Mouse (Mus musculus) MEL (cell line): Measurements from ENCODE around the gene Zfp422. TPM values are rescaled to one million over a fixed set of nuclear protein-coding genes. Genes with fewer than 3 reads are reported as not detected.

Experiments
- DNase-seq: peaks from one replicate; pipeline ENCODE4 v3.0.0; 2011; ENCODE audit warnings: low read depth, low spot score
- H3K27ac ChIP-seq: 2 replicates; pipeline ENCODE4 v1.5.1; 2012; ENCODE audit warnings: low read depth, mild to moderate bottlenecking, control low read depth, low read length, moderate library complexity; ENCODE audit not compliant: control insufficient read depth
- H3K27me3 ChIP-seq, 2 experiments: fragments of 150-350 bp in 1 of 2; sonication (generic) in 1 of 2; 2 replicates each; pipeline ENCODE4 v1.6.1; 2012; ENCODE audit warnings: low read length in 2 of 2, mild to moderate bottlenecking in 2 of 2, improper control_type of control experiment in 1 of 2, moderate library complexity in 1 of 2; ENCODE audit not compliant: insufficient read depth in 2 of 2, control insufficient read depth in 1 of 2
- H3K36me3 ChIP-seq, 2 experiments: 2 replicates each; pipeline ENCODE4 v1.6.1; 2012 to 2014; ENCODE audit warnings: low read length in 2 of 2, improper control_type of control experiment in 1 of 2, inconsistent platforms in 1 of 2, mild to moderate bottlenecking in 1 of 2; ENCODE audit not compliant: insufficient read depth in 2 of 2, control insufficient read depth in 1 of 2
- H3K4me1 ChIP-seq, 2 experiments: fragments of 150-350 bp in 1 of 2; sonication (generic) in 1 of 2; 2 replicates each; pipeline ENCODE4 v1.6.1; 2012; ENCODE audit warnings: low read length in 2 of 2, improper control_type of control experiment in 1 of 2, mild to moderate bottlenecking in 1 of 2; ENCODE audit not compliant: insufficient read depth in 2 of 2, control insufficient read depth in 1 of 2
- H3K4me3 ChIP-seq, 2 experiments: fragments of 150-350 bp in 1 of 2; sonication (generic) in 1 of 2; 2 replicates each; pipeline ENCODE4 v1.5.1; 2012; ENCODE audit warnings: low read depth in 2 of 2, low read length in 2 of 2, mild to moderate bottlenecking in 2 of 2, moderate library complexity in 2 of 2, control low read depth in 1 of 2, improper control_type of control experiment in 1 of 2; ENCODE audit not compliant: control insufficient read depth in 1 of 2, insufficient read depth in 1 of 2
- H3K79me2 ChIP-seq: 2 replicates; pipeline ENCODE4 v1.6.1; 2012; ENCODE audit warnings: mild to moderate bottlenecking, low read length, moderate library complexity; ENCODE audit not compliant: control insufficient read depth, poor library complexity, insufficient read depth
- H3K9ac ChIP-seq: 2 replicates; pipeline ENCODE4 v1.6.1; 2012; ENCODE audit warnings: low read depth, mild to moderate bottlenecking, control low read depth, low read length, moderate library complexity; ENCODE audit not compliant: control insufficient read depth, poor library complexity, severe bottlenecking
- H3K9me3 ChIP-seq: fragments of 150-350 bp; sonication (generic); replicated peaks from 2 replicates; pipeline ENCODE4 v1.6.1; 2012; ENCODE audit warnings: mild to moderate bottlenecking, low read length, improper control_type of control experiment, moderate library complexity; ENCODE audit not compliant: insufficient read depth
- BHLHE40 ChIP-seq: IDR thresholded peaks from 2 replicates; pipeline ENCODE4 v1.6.1; 2012; ENCODE audit warnings: low read depth, mild to moderate bottlenecking, inconsistent platforms, low read length, improper control_type of control experiment, borderline replicate concordance
- EP300 ChIP-seq, 2 experiments: IDR thresholded peaks; 2 replicates each; pipeline ENCODE4 v1.6.1; 2011; ENCODE audit warnings: improper control_type of control experiment in 2 of 2, low read length in 2 of 2, low read depth in 1 of 2, mild to moderate bottlenecking in 1 of 2
- GATA1 ChIP-seq: IDR thresholded peaks from 2 replicates; pipeline ENCODE4 v1.6.1; 2011; ENCODE audit warnings: low read depth, low read length, improper control_type of control experiment
- HCFC1 ChIP-seq: IDR thresholded peaks from 2 replicates; pipeline ENCODE4 v1.6.1; 2012; ENCODE audit warnings: low read depth, mild to moderate bottlenecking, inconsistent platforms, low read length, improper control_type of control experiment, moderate library complexity
- MAFK ChIP-seq: IDR thresholded peaks from 2 replicates; pipeline ENCODE4 v1.6.1; 2011; ENCODE audit warnings: low read depth, mild to moderate bottlenecking, low read length, improper control_type of control experiment, borderline replicate concordance
- MAZ ChIP-seq: IDR thresholded peaks from 2 replicates; pipeline ENCODE4 v1.6.1; 2012; ENCODE audit warnings: low read depth, mild to moderate bottlenecking, inconsistent platforms, low read length, improper control_type of control experiment
- MXI1 ChIP-seq: IDR thresholded peaks from 2 replicates; pipeline ENCODE4 v1.6.1; 2011; ENCODE audit warnings: mild to moderate bottlenecking, low read depth, low read length, improper control_type of control experiment
- MYB ChIP-seq: IDR thresholded peaks from 2 replicates; pipeline ENCODE4 v1.6.1; 2011; ENCODE audit warnings: mild to moderate bottlenecking, low read depth, low read length, improper control_type of control experiment
- MYC ChIP-seq: IDR thresholded peaks from 2 replicates; pipeline ENCODE4 v1.6.1; 2011; ENCODE audit warnings: low read depth, mild to moderate bottlenecking, low read length, improper control_type of control experiment, moderate library complexity
- NELFE ChIP-seq: IDR thresholded peaks from 2 replicates; pipeline ENCODE4 v1.6.1; 2011; ENCODE audit warnings: low read depth, low read length, improper control_type of control experiment
- POLR2A ChIP-seq, 2 experiments: IDR thresholded peaks; 2 replicates each; pipeline ENCODE4 v1.6.1; 2011 to 2012; ENCODE audit warnings: low read length in 2 of 2, mild to moderate bottlenecking in 2 of 2, control low read depth in 1 of 2, improper control_type of control experiment in 1 of 2, low read depth in 1 of 2, moderate library complexity in 1 of 2; ENCODE audit not compliant: control insufficient read depth in 1 of 2, insufficient read depth in 1 of 2, poor library complexity in 1 of 2
- RAD21 ChIP-seq: IDR thresholded peaks from 2 replicates; pipeline ENCODE4 v1.6.1; 2011; ENCODE audit warnings: mild to moderate bottlenecking, low read depth, low read length, improper control_type of control experiment
- RCOR1 ChIP-seq: IDR thresholded peaks from 2 replicates; pipeline ENCODE4 v1.6.1; 2012; ENCODE audit warnings: low read depth, mild to moderate bottlenecking, inconsistent platforms, low read length, improper control_type of control experiment
- SMC3 ChIP-seq: IDR thresholded peaks from 2 replicates; pipeline ENCODE4 v1.6.1; 2011; ENCODE audit warnings: low read depth, low read length, improper control_type of control experiment
- TAL1 ChIP-seq: IDR thresholded peaks from 2 replicates; pipeline ENCODE4 v1.6.1; 2012; ENCODE audit warnings: mild to moderate bottlenecking, inconsistent platforms, low read length, moderate library complexity, mixed read lengths
- TCF12 ChIP-seq: IDR thresholded peaks from 2 replicates; pipeline ENCODE4 v1.6.1; 2014; ENCODE audit warnings: low read depth, mild to moderate bottlenecking, inconsistent platforms, low read length, improper control_type of control experiment, moderate library complexity
- ZC3H11A ChIP-seq: IDR thresholded peaks from 2 replicates; pipeline ENCODE4 v1.6.1; 2012; ENCODE audit warnings: low read depth, mild to moderate bottlenecking, inconsistent platforms, low read length, improper control_type of control experiment
- ZNF384 ChIP-seq: IDR thresholded peaks from 2 replicates; pipeline ENCODE4 v1.6.1; 2012; ENCODE audit warnings: low read depth, mild to moderate bottlenecking, inconsistent platforms, low read length, improper control_type of control experiment
- polyA plus RNA-seq, 2 experiments: library from polyadenylated mRNA; stranded (reverse) in 1 of 2; unstranded in 1 of 2; fragments of >175 nt in 1 of 2; fragments of >200 nt in 1 of 2; gene quantifications; 2 replicates each; pipeline versions ENCODE4 v1.2.1 to v1.2.4; 2012; ENCODE audit warnings: low replicate concordance in 2 of 2, low read depth in 1 of 2; ENCODE audit not compliant: insufficient read length in 2 of 2, insufficient read depth in 1 of 2, missing spikeins in 1 of 2
- total RNA-seq: library from RNA; depleted of rRNA; stranded (reverse); fragments of 300-350 nt; gene quantifications from 2 replicates; pipeline ENCODE4 v1.2.3, GENCODE M21; 2012

Zfp422 gene
- total and polyA plus RNA-seq, 3 experiments, result 0.32 TPM; not detected in 2

- no peaks in the 10 kb centered on the region for H3K4me1 ChIP-seq
- DNase-seq, result no peak
- H3K9me3 ChIP-seq, result no peaks in the 10 kb centered on the region
- no peaks in the 10 kb centered on the region for H3K79me2 ChIP-seq
- H3K27ac ChIP-seq, result no peak overlapping the region
- no peak overlapping the region for H3K9ac ChIP-seq
- no peaks in the 10 kb centered on the region for H3K36me3 ChIP-seq
- no peak overlapping the region for H3K4me3 ChIP-seq
- TF ChIP-seq MXI1, result no peak
- no peak for TF ChIP-seq RCOR1
- TF ChIP-seq EP300 (IDR thresholded peaks at IDR 0.05; ENCODE audit: low read depth in 1 of 2, low read length in 2 of 2), result no peak
- no peaks in the 10 kb centered on the region for H3K27me3 ChIP-seq
Measured at GRCm38 (mm10) chr6:116666892-116667291, 38.1 kb upstream of the Zfp422 start.

GRCm38 (mm10) chr6:116666085-116666750 lies 37.4 kb upstream of the Zfp422 start:
- no peak for DNase-seq
- no peaks in the 10 kb centered on the region for H3K79me2 ChIP-seq
- H3K27me3 ChIP-seq, result no peaks in the 10 kb centered on the region
- H3K4me3 ChIP-seq, result no peak overlapping the region
- no peaks in the 10 kb centered on the region for H3K36me3 ChIP-seq
- no peak overlapping the region for H3K27ac ChIP-seq
- H3K9me3 ChIP-seq, result no peaks in the 10 kb centered on the region
- TF ChIP-seq MAFK (no peak), RCOR1 (no peak), POLR2A (IDR thresholded peaks at IDR 0.05; ENCODE audit: control insufficient read depth in 1 of 2, insufficient read depth in 1 of 2, low read depth in 1 of 2, low read length in 2 of 2, poor library complexity in 1 of 2) (no peak), HCFC1 (no peak), SMC3 (no peak), NELFE (no peak), GATA1 (no peak), RAD21 (no peak), ZC3H11A (no peak), BHLHE40 (no peak), ZNF384 (no peak), MXI1 (no peak), MYC (no peak), EP300 (IDR thresholded peaks at IDR 0.05; ENCODE audit: low read depth in 1 of 2, low read length in 2 of 2) (no peak), TAL1 (no peak), MAZ (no peak), MYB (no peak), TCF12 (no peak)
- no peak overlapping the region for H3K9ac ChIP-seq
- no peaks in the 10 kb centered on the region for H3K4me1 ChIP-seq
